Mouse (Mus musculus) hindbrain, embryonic 14.5 days (tissue): ENCODE results near the gene Smim14. TPM values are rescaled to one million over a fixed set of nuclear protein-coding genes. Genes with fewer than 3 reads are reported as not detected.

ENCODE experiments used
- ATAC-seq: fragments of 200-750 bp; cut with Nextera tagmentation; 2 replicates; pipeline ENCODE4 v1.8.0; 2017; ENCODE audit warnings: moderate number of reproducible peaks, mild to moderate bottlenecking, moderate TSS enrichment, moderate library complexity; ENCODE audit not compliant: low FRiP score
- DNase-seq: peaks from one replicate; pipeline ENCODE4 v3.0.0-alpha.2; 2015; ENCODE audit warnings: low spot score
- H3K27ac ChIP-seq: fragments of 300-500 bp; sonication (generic); 2 replicates; pipeline ENCODE4 v1.5.1; 2014; ENCODE audit warnings: mild to moderate bottlenecking, moderate library complexity
- H3K27me3 ChIP-seq: fragments of 300-500 bp; sonication (generic); 2 replicates; pipeline ENCODE4 v1.6.1; 2014; ENCODE audit warnings: mild to moderate bottlenecking, low read length, mixed read lengths; ENCODE audit not compliant: control insufficient read depth, insufficient read depth
- H3K36me3 ChIP-seq: fragments of 300-500 bp; sonication (generic); replicated peaks from 2 replicates; pipeline ENCODE4 v1.6.1; 2014; ENCODE audit not compliant: control insufficient read depth, insufficient read depth
- H3K4me1 ChIP-seq: fragments of 300-500 bp; sonication (generic); replicated peaks from 2 replicates; pipeline ENCODE4 v1.6.1; 2014; ENCODE audit warnings: antibody characterized with exemption, low read length, mixed read lengths; ENCODE audit not compliant: control insufficient read depth, insufficient read depth
- H3K4me2 ChIP-seq: fragments of 300-500 bp; sonication (generic); replicated peaks from 2 replicates; pipeline ENCODE4 v1.6.1; 2014; ENCODE audit warnings: mild to moderate bottlenecking, moderate library complexity
- H3K4me3 ChIP-seq: fragments of 300-500 bp; sonication (generic); replicated peaks from 2 replicates; pipeline ENCODE4 v1.5.1; 2014; ENCODE audit warnings: mild to moderate bottlenecking, low read length
- H3K9ac ChIP-seq: fragments of 300-500 bp; sonication (generic); 2 replicates; pipeline ENCODE4 v1.6.1; 2014
- H3K9me3 ChIP-seq: fragments of 300-500 bp; sonication (generic); 2 replicates; pipeline ENCODE4 v1.6.1; 2016; ENCODE audit warnings: low read length; ENCODE audit not compliant: control insufficient read depth
- WGBS: fragments of 180-500 bp; shearing (Covaris S2); extraction: QIAGEN DNeasy Blood & Tissue Kit; methylation state at CpG from one replicate; pipeline ENCODE4 v1.1.7; 2014; 5-methylcytosine and 5-hydroxymethylcytosine counted together
- polyA plus RNA-seq: library from polyadenylated mRNA; unstranded; fragments of >200 nt; fragmentation: Nextera tagmentation; extraction: Ambion mirVana; gene quantifications from 2 replicates; pipeline ENCODE4 v1.2.1, GENCODE M21; 2014

Smim14 gene
- polyA plus RNA-seq, 1 experiment from 2014 or later, result 237 TPM

DNA sequence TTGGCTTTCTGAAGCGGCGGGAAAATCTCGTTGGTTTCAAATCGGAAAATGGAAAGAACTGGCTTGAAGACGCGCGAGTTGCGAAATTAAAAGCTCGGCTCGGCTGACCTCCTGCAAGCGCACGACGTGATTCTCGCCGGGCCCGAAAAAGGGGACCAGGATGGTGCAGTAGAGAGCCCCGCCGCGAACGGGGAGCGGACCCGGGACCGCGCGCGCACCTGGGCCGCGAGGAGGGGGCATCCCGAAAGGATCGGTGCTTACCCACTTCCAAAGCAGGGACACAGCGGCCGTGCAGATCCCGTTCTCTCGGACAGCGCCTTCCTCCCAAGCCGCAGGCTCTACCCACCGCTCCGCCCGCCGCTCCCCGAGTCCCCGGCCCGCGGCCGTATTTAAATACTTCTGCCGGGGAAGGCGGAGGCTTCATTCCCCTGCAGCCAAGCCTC, 101.6 kb downstream of the Smim14 start:
- Histone ChIP-seq H3K4me1 (peaks cover 16% of the 10 kb centered on the region), H3K27ac (peak overlapping the region; percentile 76), H3K36me3 (0 out of 2 replicates have a peak, but pooled peaks cover 2% of the 10 kb centered on the region), H3K27me3 (no peaks in the 10 kb centered on the region), H3K4me3 (peak overlapping the region; percentile 77), H3K4me2 (peak overlapping the region; percentile 67), H3K9me3 (no peaks in the 10 kb centered on the region), H3K9ac (peak overlapping the region; percentile 75)
- 0% methylated on average over 39 of the region's 47 CpGs for WGBS
- no peak for DNase-seq
- ATAC-seq, result no peak; the same call in 1 of the 2 replicates

DNA sequence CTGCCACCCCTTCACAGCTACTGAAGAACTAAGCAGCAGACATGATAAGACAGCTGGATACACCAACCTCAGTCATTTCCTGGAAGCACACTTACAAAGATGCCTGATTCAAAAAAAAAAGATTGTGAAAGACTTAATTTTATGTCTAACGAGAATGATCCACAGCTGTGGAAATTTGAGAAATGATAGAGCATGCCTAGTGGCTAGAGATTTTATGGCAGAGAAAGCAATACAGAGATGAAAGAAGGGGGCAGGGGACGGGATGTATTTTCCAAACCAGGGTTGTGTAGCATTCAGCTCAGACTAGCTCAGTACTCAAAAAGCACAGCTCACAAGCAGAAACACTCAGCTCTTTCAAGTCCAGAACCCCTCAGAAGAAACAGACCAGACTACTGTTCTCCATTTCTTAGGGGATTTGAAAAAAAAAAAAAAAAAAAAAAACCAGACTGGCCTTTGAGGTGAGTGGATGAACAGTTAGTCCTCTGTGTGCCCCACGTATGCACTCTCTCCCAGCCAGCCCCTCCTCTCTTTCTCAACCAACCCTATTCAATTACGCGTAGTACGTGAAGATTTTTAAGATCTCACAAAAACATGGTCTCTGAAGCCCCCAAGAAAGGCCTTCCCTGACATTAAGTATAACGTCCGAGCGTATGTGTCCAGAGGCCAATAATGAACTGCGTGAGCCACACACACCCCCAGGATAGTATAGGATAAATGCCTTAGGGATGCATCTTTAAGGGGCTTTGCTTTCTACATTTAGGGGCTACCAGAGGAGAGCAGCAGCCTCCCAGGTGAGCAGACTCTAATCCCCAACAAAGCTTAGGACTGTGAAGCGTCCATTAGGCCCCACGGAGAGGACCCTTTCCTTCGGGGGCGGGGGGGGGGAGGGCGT, 102.3 kb downstream of the Smim14 start:
- peak overlapping the region; percentile 76 for H3K27ac ChIP-seq
- H3K9me3 ChIP-seq, result no peaks in the 10 kb centered on the region
- DNase-seq, result peak; percentile 52
- peak overlapping the region; percentile 77 for H3K4me3 ChIP-seq
- peaks cover 16% of the 10 kb centered on the region for H3K4me1 ChIP-seq
- peak overlapping the region; percentile 75 for H3K9ac ChIP-seq
- H3K27me3 ChIP-seq, result no peaks in the 10 kb centered on the region
- 0 out of 2 replicates have a peak, but pooled peaks cover 3% of the 10 kb centered on the region for H3K36me3 ChIP-seq
- ATAC-seq, result no peak
- 4% methylated on average over 15 of the region's 15 CpGs for WGBS
- H3K4me2 ChIP-seq, result peak overlapping the region; percentile 67

DNA sequence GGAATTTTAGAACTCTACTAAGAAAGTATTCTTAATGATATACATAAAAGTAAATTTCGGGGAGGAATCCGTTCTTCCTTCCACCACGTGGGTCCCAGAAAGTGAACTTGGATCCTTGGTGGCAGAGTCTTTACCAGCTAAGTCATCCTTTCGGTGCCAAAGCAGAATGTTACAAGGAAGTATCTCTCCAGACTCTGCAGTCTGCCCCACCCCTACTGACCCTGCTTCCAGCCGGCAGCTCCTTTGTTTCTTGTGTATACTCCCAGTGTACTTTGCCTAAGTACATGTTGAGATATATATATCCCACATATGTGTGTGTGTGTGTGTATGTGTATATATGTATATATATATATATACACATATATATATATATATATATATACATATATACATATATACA, 107.5 kb downstream of the Smim14 start:
- Histone ChIP-seq H3K4me3 (no peak overlapping the region), H3K4me1 (peaks cover 16% of the 10 kb centered on the region), H3K9ac (no peak overlapping the region), H3K36me3 (peaks cover 31% of the 10 kb centered on the region), H3K4me2 (no peak overlapping the region), H3K9me3 (no peaks in the 10 kb centered on the region), H3K27ac (no peak overlapping the region), H3K27me3 (no peaks in the 10 kb centered on the region)
- ATAC-seq, result no peak
- 88% methylated on average over 5 of the region's 5 CpGs for WGBS
- DNase-seq, result no peak

DNA sequence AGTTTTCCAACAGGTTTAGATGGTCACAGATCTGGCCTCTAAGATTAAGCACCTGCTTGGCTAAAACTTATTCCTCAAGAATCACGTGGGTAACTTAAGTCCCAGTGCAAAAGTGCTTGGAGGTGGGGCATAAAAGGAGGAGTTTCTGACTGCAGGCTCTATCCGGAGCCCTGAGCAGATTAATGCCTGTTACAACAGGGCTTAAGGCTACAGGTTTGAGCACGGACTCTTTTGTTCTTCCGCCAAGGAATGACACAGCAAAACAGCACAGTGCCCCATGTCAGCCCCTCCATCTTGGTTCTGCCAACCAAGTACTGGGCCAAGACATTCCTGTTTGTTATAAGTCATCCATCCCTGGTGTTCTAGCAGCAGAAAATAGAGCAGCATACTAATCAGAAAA, 108.7 kb downstream of the Smim14 start:
- Histone ChIP-seq H3K9ac (no peak overlapping the region), H3K36me3 (peaks cover 42% of the 10 kb centered on the region), H3K27me3 (no peaks in the 10 kb centered on the region), H3K4me2 (no peak overlapping the region), H3K4me1 (peaks cover 7% of the 10 kb centered on the region; the same call in 1 of the 2 replicates), H3K4me3 (no peak overlapping the region), H3K27ac (no peak overlapping the region), H3K9me3 (no peaks in the 10 kb centered on the region)
- no peak for DNase-seq
- 53% methylated on average over 4 of the region's 4 CpGs for WGBS
- no peak for ATAC-seq

DNA sequence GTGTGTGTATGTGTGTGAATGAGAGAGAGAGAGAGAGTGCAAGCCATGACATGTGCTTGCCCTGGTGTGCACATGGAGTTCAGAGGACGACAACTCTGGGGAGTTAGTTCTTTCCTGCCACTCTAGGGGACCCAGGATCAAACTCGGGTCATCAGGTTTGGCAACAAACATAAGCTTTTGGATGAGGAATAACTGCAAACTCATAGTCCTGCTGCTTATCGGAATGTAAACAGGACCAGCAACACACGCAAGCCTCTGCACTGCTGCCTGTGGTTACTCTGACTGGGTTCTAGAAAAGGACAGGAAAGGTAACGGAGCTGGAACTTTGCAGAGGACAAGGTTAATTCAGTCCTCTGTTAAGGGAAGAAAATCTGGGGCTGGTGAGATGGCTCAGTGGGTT, 111.7 kb downstream of the Smim14 start:
- WGBS, result 88% methylated on average over 5 of the region's 5 CpGs
- peaks cover 68% of the 10 kb centered on the region for H3K36me3 ChIP-seq

DNA sequence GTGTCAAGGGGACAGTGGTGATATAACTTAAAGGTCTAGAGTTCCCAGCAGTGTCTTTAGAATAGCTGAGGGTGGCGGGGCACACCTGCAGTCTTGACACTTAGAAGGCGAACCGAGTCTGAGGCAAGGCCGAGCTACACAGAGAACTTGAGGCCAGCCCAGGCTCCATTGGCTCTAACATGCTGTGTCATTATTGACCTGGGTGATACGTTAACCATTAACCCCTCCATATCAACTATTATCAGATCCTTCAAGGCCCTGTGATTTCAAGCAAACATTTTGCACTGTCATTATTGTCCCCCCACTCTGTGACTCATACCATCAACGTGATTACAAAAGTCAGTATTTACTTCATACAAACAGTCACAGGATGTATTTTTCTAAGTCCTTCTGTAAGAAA, 112.8 kb downstream of the Smim14 start:
- peaks cover 77% of the 10 kb centered on the region for H3K36me3 ChIP-seq
- no peak overlapping the region for H3K27ac ChIP-seq
- no peak overlapping the region for H3K9ac ChIP-seq
- no peaks in the 10 kb centered on the region for H3K9me3 ChIP-seq
- H3K4me2 ChIP-seq, result no peak overlapping the region
- no peak for ATAC-seq
- H3K4me3 ChIP-seq, result no peak overlapping the region
- no peak for DNase-seq
- H3K4me1 ChIP-seq, result no peaks in the 10 kb centered on the region
- no peaks in the 10 kb centered on the region for H3K27me3 ChIP-seq
- WGBS, result 92% methylated on average over 6 of the region's 6 CpGs

More for the DNA sequence above, 111.7 kb downstream of the Smim14 start:
- ATAC-seq (no peak), DNase-seq (no peak)
- Histone ChIP-seq H3K9ac (no peak overlapping the region), H3K4me3 (no peak overlapping the region), H3K27me3 (no peaks in the 10 kb centered on the region), H3K27ac (no peak overlapping the region), H3K4me2 (no peak overlapping the region), H3K4me1 (no peaks in the 10 kb centered on the region), H3K9me3 (no peaks in the 10 kb centered on the region)

DNA sequence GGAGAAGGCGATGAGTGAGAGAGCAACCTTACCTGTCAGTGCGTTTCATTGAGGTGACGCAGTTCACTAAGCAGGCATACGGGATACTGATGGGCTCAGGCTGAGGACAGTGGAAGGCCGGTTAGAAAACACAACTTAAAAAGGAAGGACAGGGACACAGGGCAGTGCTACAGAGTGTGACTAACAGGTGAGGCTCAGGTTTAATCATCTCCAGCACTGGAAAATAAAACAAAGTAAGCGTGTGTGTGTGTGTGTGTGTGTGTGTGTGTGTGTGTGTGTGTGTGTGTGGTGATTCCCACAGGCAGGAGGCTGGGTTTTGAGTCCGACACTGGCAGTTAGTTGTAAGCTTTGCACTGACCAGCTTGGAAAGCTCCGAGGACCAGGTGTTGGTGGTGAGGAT, 114.2 kb downstream of the Smim14 start:
- DNase-seq (no peak), ATAC-seq (no peak)
- WGBS, result 95% methylated on average over 8 of the region's 8 CpGs
- H3K4me1 ChIP-seq, result no peaks in the 10 kb centered on the region
- H3K27me3 ChIP-seq, result no peaks in the 10 kb centered on the region
- no peak overlapping the region for H3K4me3 ChIP-seq
- H3K9ac ChIP-seq, result no peak overlapping the region
- no peaks in the 10 kb centered on the region for H3K9me3 ChIP-seq
- no peak overlapping the region for H3K27ac ChIP-seq
- no peak overlapping the region for H3K4me2 ChIP-seq
- H3K36me3 ChIP-seq, result peaks cover 90% of the 10 kb centered on the region

DNA sequence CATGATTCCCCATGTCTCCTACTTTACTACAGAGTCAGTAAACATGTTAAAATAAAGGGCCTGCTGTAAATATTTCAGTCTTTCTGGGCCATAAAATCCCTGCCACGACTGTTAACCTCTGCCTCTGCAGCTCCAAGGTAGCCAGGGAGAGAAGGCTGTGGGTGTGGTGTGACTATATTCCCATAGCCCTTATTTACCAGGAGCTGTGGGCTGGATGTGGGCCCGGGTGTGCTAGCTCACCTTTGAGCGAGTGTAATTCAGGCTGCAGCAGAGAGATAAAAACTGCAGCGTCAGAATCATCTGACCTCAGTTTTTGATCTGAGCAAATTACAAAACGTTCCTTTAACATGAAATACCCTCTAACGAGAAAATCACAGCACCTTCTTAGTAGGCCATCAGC, 116.2 kb downstream of the Smim14 start:
- no peak for ATAC-seq
- peaks cover 93% of the 10 kb centered on the region for H3K36me3 ChIP-seq
- H3K27ac ChIP-seq, result no peak overlapping the region
- no peak overlapping the region for H3K9ac ChIP-seq
- DNase-seq, result no peak
- no peak overlapping the region for H3K4me2 ChIP-seq
- 82% methylated on average over 6 of the region's 6 CpGs for WGBS
- H3K9me3 ChIP-seq, result no peaks in the 10 kb centered on the region
- H3K4me3 ChIP-seq, result no peak overlapping the region
- H3K27me3 ChIP-seq, result no peaks in the 10 kb centered on the region
- no peaks in the 10 kb centered on the region for H3K4me1 ChIP-seq

DNA sequence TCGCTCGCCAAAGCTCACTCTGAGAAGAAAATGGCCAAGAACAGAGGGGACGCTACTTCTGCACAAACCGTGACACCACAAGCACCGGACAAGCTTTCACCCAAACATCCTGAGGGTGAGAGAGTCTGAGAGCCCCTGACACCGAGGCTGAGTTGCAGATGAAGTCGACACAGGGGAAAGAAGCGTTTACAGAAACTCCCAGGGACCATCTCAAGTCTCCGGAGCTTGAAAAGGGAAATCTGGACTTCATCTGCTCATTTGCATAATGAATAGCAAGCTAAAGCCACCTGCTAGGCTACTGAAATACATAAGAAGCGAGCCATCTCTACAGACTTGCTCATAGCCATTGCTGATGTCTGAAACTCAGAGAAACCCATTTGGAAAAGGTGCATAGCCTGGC, 117.8 kb downstream of the Smim14 start:
- no peaks in the 10 kb centered on the region for H3K9me3 ChIP-seq
- ATAC-seq (no peak), DNase-seq (no peak)
- peaks cover 95% of the 10 kb centered on the region for H3K36me3 ChIP-seq
- WGBS, result 72% methylated on average over 10 of the region's 10 CpGs
- H3K9ac ChIP-seq, result no peak overlapping the region
- H3K4me3 ChIP-seq, result no peak overlapping the region
- H3K27ac ChIP-seq, result no peak overlapping the region
- no peaks in the 10 kb centered on the region for H3K4me1 ChIP-seq
- no peaks in the 10 kb centered on the region for H3K27me3 ChIP-seq
- H3K4me2 ChIP-seq, result no peak overlapping the region
